Mouse (Mus musculus) cerebellum, postnatal 14 days (tissue): ENCODE results near the gene Mfsd6.
A peak's percentile ranks its signal among the peaks of the same experiment; 100 is the strongest.

ENCODE experiments used
- DNase-seq, 2 experiments: peaks; one replicate each; pipeline ENCODE4 v3.0.0; 2021; ENCODE audit warnings: mixed read lengths in 2 of 2

The Mfsd6 gene

DNA sequence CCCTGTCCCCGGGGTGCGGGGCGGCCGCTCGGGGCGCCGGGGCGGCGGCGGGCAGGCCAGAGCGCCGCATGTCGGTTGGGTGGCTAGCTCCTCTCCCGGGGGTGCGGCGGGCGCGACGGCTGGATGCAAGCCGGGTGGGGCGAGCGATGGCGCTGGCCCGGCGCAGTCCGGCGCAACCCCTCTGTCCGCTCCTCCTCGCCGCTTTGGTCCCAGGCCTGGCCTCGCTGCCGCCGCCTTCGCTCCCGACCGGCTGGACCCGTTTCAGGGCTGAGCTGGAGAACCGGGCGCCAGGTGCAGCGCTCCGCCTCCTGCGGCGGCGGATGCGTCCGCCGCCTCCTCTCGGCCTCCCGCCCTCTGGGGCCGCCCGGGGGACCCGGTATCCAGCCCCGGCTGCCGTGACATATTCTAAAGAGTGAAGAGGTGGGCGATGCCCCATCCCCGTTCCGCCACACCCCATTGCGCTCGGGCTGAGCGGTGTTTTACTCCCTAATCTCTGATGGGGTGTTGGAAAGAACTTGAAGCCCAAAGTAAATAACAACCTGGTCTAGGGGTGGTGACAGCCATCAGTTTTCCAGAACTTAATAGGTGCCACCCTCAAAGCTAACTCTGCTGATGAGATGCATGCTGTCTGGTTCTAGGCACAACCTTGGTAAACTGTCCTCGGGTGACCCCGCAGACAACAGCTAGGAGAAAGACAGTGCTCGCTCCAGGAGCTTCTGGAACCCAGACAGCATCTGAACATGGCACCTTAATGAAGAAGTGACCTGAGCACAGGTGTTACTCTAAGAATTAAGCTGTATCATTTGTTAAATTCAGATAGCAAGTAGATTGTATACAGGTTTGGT, at the start of gene Mfsd6:
Gene Mfsd6 (minus strand): TSS at position 407 of the 845 bp plus-strand sequence.
- DNase-seq: peak; percentile 81 to 88

DNA sequence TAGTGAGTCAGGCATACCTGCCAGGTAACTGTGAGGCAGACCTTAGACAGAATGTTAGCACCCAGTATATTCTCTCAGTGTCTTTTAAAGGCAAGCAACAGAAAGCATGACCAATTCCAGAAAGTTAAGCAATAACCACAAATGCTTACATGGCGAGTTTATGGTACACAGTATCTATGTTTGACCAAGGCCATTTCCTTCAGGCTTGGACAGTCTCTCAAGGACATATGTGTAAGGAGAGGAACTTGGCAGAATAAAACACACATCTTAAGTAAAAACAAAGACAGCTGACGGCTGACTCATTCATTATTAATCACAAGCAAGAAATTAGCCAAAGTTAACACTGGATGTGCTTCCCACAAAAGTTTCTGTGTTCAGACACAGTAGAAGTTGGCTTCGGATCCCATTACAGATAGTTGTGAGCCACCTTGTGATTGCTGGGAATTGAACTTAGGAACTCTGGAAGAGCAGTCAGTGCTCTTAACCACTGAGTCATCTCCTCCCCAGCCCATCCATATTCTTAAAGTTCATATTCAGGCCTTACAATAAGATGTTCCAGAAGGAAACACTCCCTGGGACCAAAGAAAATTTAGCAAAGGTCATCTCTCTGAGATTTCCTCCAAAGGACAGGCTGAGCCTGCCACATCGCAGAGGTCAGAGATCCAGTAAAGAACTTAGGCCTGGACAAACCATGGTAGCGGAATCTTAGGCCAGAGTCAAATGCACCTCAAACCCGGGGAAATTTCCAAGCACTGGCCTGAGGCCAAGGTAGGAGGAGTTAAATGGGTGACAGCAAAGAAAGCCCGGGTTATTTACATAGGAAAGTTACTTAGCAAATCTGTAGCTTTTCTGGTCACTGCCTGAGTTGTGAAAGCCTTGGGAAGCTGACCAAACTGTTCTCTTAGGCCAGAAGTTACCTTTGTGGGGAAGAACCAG, 38.2 kb upstream of the Mfsd6 start:
- DNase-seq: peak; percentile 10 to 13

DNA sequence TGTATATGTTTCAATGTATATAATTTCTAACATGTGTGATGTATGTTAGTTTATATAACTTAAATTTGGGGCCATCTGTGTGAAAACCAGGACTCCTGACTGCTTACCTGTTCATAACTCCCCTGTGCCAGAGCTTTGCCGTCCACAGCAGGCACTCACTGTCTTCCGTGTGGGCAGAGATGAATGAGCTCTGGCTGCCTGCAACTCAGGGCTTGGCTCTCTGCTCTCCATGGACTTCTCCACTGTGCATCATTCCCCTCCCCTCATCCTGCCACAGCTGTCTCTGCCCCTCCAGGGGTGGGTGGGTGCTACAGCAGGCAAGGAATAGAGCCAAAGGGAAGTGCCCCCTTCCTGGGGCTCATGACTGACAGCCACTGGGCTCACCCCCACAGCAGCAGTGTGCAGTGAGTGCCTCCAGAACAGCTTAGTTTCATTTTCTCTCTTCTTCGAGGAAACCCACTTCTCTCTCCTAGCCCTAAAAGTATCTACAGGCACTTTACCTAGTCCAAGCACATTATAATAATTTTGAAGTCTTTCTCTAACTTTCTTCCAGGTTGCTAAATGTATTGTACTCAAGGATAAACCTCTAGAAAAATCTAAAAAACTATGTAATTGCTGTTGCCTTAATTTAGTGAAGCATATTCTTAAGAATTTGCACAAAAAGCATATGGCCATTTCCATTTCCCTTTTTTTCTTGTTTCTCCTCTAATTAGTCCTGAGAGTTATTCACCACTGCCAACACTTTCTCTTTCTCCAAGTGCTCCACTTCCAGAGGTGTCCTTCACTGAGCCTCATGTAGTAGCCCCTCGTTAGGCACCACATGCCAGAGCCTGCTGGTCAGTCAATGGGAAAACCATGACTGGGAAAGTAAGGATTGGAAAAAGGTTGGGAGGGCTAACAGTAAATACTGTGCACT, 36.9 kb upstream of the Mfsd6 start:
- DNase-seq: no peak

- DNase-seq: no peak
These were observed 30.9 kb upstream of the Mfsd6 start for GRCm38 (mm10) chr1:52758174-52758573.

GRCm38 (mm10) chr1:52754331-52754730, 27.1 kb upstream of the Mfsd6 start:
- no peak for DNase-seq

GRCm38 (mm10) chr1:52753828-52754227, 26.6 kb upstream of the Mfsd6 start:
- no peak for DNase-seq

GRCm38 (mm10) chr1:52752706-52753105, 25.4 kb upstream of the Mfsd6 start:
- DNase-seq: no peak

DNA sequence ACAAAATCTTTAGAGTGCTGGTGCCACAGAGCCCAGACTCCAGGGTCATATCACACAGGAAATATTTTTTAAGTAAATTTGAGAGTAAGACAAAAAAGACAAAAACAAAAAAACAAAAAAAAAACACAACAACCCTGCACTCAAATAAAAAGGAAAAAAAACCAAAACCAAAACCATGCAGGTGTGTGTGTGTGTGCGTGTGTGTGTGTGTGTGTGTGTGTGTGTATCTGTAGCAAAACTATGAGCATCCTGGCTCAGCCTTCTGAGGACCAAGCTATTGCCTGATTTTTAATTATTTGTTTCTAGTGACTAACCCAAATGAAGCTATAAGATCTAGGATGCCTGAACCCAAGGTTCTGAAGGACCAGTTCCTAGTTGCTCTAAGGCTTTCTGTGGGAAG, 24.4 kb upstream of the Mfsd6 start:
- no peak for DNase-seq

DNA sequence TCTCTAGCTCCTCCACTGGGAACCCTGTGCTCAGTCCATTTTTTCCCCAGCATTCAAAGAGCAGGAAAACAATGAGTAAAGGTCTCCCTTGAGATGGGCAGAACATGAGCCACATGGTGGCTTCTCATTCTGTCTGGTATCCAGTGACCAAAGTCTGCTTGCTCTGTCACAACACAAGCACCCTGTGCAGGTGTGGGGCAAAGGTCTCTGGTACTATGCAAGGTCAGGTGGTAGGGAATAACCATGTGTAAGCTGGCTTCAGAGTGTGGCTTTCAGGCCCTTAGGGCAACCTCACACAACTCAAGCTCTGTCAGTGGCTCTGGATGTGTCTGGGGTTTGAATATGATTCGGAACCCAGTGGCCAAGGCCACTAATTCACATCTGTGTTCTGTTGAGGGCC, 22.7 kb upstream of the Mfsd6 start:
- DNase-seq: no peak

GRCm38 (mm10) chr1:52748260-52748659, 21.0 kb upstream of the Mfsd6 start:
- DNase-seq: peak; percentile 84

DNA sequence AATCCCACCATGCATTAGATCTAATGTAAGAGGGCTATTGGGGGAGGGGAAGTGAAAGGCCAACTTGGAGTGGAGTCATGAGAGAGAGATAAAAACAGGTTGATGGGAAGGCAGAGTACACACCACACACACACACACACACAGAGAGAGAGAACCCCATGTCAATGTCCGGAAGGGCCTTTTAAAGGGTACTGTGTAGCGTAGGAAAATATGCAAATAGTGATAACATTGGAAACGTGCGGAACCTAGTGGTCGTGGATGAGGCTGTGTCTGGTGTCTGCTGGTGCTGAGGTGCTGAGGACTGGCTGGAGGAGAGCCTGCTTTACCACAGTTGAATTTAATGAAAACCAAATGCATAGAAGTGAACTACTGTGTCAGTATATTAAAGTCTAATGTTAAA, 15.3 kb upstream of the Mfsd6 start:
- no peak for DNase-seq

DNA sequence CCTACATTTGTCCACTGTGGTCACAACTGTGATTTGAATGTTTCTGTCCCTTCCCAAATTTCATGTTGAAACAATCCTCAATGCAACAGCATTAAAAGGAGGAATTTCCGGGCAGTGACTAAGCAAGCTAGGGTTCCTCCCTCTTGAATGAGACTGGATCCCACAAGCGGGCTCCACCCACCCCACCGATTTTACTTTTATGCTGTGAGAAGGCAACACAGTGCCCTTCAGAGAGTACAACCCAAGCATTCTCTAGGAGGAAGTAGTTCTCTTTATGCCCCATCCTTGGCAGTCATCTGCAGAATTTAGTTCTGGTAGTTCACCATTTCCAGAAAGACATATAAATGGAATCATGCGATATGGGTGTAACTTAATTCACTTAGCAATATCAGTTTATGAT, 6.9 kb upstream of the Mfsd6 start:
- no peak for DNase-seq

DNA sequence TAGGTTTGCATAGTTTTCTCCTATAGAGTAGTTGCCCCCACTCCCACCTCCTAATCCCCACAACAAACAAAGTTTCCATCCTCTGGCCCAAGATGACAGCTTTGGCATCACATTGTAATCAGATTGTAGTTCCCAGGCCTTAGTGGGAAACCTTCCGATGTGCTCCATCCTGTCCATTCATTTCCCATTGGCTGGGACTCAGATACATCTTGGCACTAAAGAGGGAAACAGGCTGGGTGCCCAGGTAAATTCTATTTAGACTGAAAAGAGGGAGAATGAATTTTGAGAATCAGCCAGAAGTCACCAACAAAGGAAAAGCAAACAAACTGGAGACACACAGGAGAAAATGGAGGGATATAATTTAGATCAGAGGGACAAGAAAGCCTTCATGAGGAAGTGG, 3.0 kb upstream of the Mfsd6 start:
- DNase-seq: peak; percentile 62 to 75

DNA sequence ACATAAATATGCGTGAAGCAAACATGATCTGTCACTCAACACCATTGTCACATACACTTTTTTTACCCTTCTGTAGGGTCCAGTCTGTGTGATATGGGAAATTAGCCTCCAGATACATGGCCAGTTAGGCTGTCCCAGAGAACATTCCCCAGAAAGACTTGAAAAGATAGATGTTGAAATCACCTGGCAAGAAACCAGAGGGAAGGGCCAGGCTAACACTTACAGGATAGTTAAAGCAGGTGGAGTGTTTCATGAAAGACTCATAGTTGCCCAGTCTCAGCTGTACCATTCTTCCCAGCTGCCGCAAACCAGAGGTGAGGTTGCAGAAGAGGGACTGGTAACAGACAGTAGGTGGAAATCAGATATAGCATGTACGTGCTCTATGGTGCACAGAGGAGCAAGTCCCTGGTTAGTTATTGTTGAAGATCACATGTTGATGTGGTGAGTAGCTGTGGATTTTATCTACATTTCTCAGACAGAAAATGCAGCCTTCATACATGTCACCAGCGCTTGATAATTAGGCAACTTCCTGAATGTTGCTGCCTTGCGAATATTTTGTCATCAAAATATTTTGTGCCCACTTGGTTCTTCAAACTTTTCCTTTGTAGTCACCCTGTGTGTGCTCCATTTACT, 1.7 kb upstream of the Mfsd6 start:
- no peak for DNase-seq

DNA sequence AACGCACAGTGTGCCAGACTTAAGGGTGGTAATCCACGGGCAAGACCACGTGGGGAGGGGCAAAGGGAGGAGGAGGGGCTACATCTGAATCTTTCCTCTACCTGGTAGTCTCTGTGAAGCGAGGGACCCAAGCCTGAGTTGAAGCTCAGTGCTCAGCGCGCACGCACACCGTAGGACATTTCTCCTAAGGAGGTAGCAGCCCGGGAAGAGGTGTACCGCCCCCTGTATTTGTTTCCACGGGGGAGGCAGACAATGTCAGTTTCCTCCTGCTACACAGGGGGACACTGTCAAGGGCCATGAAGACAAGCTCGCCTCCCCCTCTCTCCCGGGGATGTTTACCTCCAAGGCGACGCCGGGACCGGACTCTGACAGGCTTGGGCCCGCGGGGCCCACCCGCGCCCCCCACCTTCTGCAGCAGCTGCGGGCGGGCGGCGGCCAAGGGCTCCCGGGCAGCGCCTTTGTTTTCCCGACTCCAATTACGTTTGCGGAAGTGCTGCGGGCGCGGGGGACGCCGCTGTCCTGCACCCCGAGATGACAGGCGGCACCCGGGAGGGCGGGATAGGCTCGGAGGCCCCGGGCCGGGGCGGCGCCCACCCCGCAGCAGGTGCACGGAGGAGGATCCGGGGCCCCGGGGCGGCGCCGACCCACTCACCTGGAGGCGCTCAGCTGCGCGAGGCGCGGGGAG, 749 bp downstream of the Mfsd6 start:
- peak; percentile 61 to 72 for DNase-seq

DNA sequence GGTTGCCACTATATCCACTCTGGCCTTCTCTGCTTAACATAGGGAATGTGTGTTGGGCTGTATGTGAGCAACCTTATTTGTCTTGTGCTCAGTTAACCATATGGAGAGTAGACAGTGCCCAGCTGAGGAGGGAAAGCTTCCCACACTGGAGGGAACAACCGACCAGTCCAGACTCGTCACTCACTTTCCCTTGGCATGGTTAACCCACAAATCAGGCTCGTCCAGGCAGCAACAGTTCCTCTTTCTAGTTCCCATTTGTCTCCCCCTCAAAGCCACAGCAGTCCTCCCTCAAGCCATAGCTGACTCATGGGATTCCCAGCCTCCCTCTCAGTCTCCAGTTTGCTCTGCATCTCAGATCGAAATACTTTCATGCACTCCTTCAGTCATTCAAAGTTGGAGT, 4.7 kb downstream of the Mfsd6 start:
- no peak for DNase-seq

GRCm38 (mm10) chr1:52719096-52719495, 8.2 kb downstream of the Mfsd6 start:
- peak in 1 of 2 experiments; percentile 44 for DNase-seq

- no peak for DNase-seq
These were observed 9.1 kb downstream of the Mfsd6 start for GRCm38 (mm10) chr1:52718068-52718748.

GRCm38 (mm10) chr1:52714451-52714850, 12.8 kb downstream of the Mfsd6 start:
- DNase-seq: no peak

- no peak for DNase-seq
These were observed 13.2 kb downstream of the Mfsd6 start for GRCm38 (mm10) chr1:52714021-52714420.

DNA sequence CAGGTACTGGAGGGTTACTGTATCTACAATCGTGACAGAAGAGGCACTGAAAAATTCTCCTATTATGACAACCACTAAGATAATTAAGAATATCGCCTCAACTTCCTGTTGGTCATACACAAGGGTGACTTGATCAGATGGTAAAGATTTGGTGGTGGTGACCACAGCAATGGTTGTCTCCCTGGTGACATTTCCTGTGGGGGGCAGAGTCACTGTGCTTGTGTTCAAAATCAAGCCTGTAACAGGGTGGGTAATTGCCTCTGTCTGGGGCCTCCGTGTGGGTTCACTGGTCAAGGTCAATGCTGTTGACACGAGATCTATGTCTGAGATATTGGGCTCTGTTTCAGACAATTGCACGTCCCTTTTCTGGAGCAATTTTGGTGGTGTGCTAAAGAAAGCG, 18.5 kb downstream of the Mfsd6 start:
- DNase-seq: no peak
